Mouse (Mus musculus) urinary bladder, postnatal 14 days (tissue): Measurements from ENCODE around the gene Gatm.
A peak's percentile ranks its signal among the peaks of the same experiment; 100 is the strongest.

ENCODE experiments used
- DNase-seq: peaks from one replicate; pipeline ENCODE4 v3.0.0; 2021; ENCODE audit warnings: low spot score

The Gatm gene

GRCm38 (mm10) chr2:122610746-122611653 lies at the start of gene Gatm:
Gene Gatm (minus strand): TSS chr2:122611303.
- peak; percentile 61 for DNase-seq

GRCm38 (mm10) chr2:122659825-122660224 lies 48.7 kb upstream of the Gatm start:
- DNase-seq = no peak

- no peak for DNase-seq
Measured at GRCm38 (mm10) chr2:122657707-122658524, 46.8 kb upstream of the Gatm start.

- DNase-seq = no peak
Measured at GRCm38 (mm10) chr2:122656767-122657166, 45.7 kb upstream of the Gatm start.

GRCm38 (mm10) chr2:122656052-122656451 lies 44.9 kb upstream of the Gatm start:
- no peak for DNase-seq

- DNase-seq = no peak
Measured at GRCm38 (mm10) chr2:122652096-122653084, 41.3 kb upstream of the Gatm start.

- no peak for DNase-seq
Measured at GRCm38 (mm10) chr2:122638673-122639072, 27.6 kb upstream of the Gatm start.

GRCm38 (mm10) chr2:122638029-122638428 lies 26.9 kb upstream of the Gatm start:
- DNase-seq = no peak

- peak; percentile 77 for DNase-seq
Measured at GRCm38 (mm10) chr2:122637526-122637997, 26.5 kb upstream of the Gatm start.

GRCm38 (mm10) chr2:122636686-122637085 lies 25.6 kb upstream of the Gatm start, which contains the start of gene AA467197:
Gene AA467197 (plus strand): TSS chr2:122636986.
- no peak for DNase-seq

GRCm38 (mm10) chr2:122631226-122631801 lies 20.2 kb upstream of the Gatm start:
- DNase-seq = peak; percentile 81

GRCm38 (mm10) chr2:122630465-122631225 lies 19.5 kb upstream of the Gatm start:
- DNase-seq = peak; percentile 87

- DNase-seq = no peak
Measured at GRCm38 (mm10) chr2:122629871-122630270, 18.8 kb upstream of the Gatm start.

- DNase-seq = peak; percentile 78
Measured at GRCm38 (mm10) chr2:122628976-122629375, 17.9 kb upstream of the Gatm start.

- DNase-seq = no peak
Measured at GRCm38 (mm10) chr2:122625930-122626329, 14.8 kb upstream of the Gatm start.

- no peak for DNase-seq
Measured at GRCm38 (mm10) chr2:122621337-122622110, 10.4 kb upstream of the Gatm start.

GRCm38 (mm10) chr2:122618719-122619118 lies 7.6 kb upstream of the Gatm start:
- no peak for DNase-seq

GRCm38 (mm10) chr2:122617792-122618191 lies 6.7 kb upstream of the Gatm start:
- no peak for DNase-seq

GRCm38 (mm10) chr2:122616237-122616636 lies 5.1 kb upstream of the Gatm start:
- no peak for DNase-seq

GRCm38 (mm10) chr2:122611654-122611973 lies 511 bp upstream of the Gatm start:
- DNase-seq = no peak
